Mouse (Mus musculus) kidney, embryonic 14.5 days (tissue): Measurements from ENCODE around the gene Gapdh. TPM values are rescaled to one million over a fixed set of nuclear protein-coding genes. Genes with fewer than 3 reads are reported as not detected.
A peak's percentile ranks its signal among the peaks of the same experiment; 100 is the strongest.

ENCODE experiments used
- ATAC-seq: fragments of 200-750 bp; cut with Nextera tagmentation; 2 replicates; pipeline ENCODE4 v1.8.0; 2017; ENCODE audit warnings: moderate number of reproducible peaks, mild to moderate bottlenecking, moderate TSS enrichment, moderate library complexity; ENCODE audit not compliant: low FRiP score, low TSS enrichment
- H3K27ac ChIP-seq: fragments of 300-500 bp; sonication (generic); 2 replicates; pipeline ENCODE4 v1.5.1; 2014; ENCODE audit warnings: low read depth, mild to moderate bottlenecking, low read length, moderate library complexity, mixed read lengths
- H3K27me3 ChIP-seq: fragments of 300-500 bp; sonication (generic); 2 replicates; pipeline ENCODE4 v1.6.1; 2014; ENCODE audit warnings: mild to moderate bottlenecking, low read length; ENCODE audit not compliant: control insufficient read depth, insufficient read depth
- H3K36me3 ChIP-seq: fragments of 300-500 bp; sonication (generic); 2 replicates; pipeline ENCODE4 v1.6.1; 2014; ENCODE audit warnings: low read length, mixed read lengths; ENCODE audit not compliant: control insufficient read depth, insufficient read depth
- H3K4me1 ChIP-seq: fragments of 300-500 bp; sonication (generic); 2 replicates; pipeline ENCODE4 v1.6.1; 2014; ENCODE audit warnings: low read length, mixed read lengths; ENCODE audit not compliant: control insufficient read depth, insufficient read depth
- H3K4me2 ChIP-seq: fragments of 300-500 bp; sonication (generic); replicated peaks from 2 replicates; pipeline ENCODE4 v1.6.1; 2014; ENCODE audit warnings: low read depth, mild to moderate bottlenecking, low read length
- H3K4me3 ChIP-seq: fragments of 300-500 bp; sonication (generic); 2 replicates; pipeline ENCODE4 v1.5.1; 2014; ENCODE audit warnings: mild to moderate bottlenecking, low read length
- H3K9ac ChIP-seq: fragments of 300-500 bp; sonication (generic); 2 replicates; pipeline ENCODE4 v1.6.1; 2014; ENCODE audit warnings: low read depth, mild to moderate bottlenecking, low read length, moderate library complexity
- H3K9me3 ChIP-seq: fragments of 300-500 bp; sonication (generic); 2 replicates; pipeline ENCODE4 v1.6.1; 2016; ENCODE audit warnings: low read length; ENCODE audit not compliant: control insufficient read depth
- WGBS: fragments of 180-500 bp; shearing (Covaris S2); extraction: QIAGEN DNeasy Blood & Tissue Kit; methylation state at CpG from one replicate; pipeline ENCODE4 v1.1.7; 2014; 5-methylcytosine and 5-hydroxymethylcytosine counted together
- polyA plus RNA-seq: library from polyadenylated mRNA; unstranded; fragments of >200 nt; fragmentation: Nextera tagmentation; extraction: Ambion mirVana; gene quantifications from 2 replicates; pipeline ENCODE4 v1.2.1, GENCODE M21; 2014

Gapdh gene
- polyA plus RNA-seq, 1 experiment from 2014 or later = 2,196 TPM

GRCm38 (mm10) chr6:125137002-125137671 lies 29.1 kb downstream of the Gapdh start:
- H3K9ac ChIP-seq = no peak overlapping the region
- no peaks in the 10 kb centered on the region for H3K27me3 ChIP-seq
- no peak overlapping the region for H3K4me3 ChIP-seq
- H3K36me3 ChIP-seq = peaks cover 87% of the 10 kb centered on the region
- 0 out of 2 replicates have a peak, but pooled peaks cover 5% of the 10 kb centered on the region for H3K4me1 ChIP-seq
- H3K27ac ChIP-seq = no peak overlapping the region
- whole genome bisulfite sequencing = 91% methylated on average over 19 of the region's 19 CpGs
- H3K4me2 ChIP-seq = no peak overlapping the region
- no peaks in the 10 kb centered on the region for H3K9me3 ChIP-seq
- ATAC-seq = no peak

GRCm38 (mm10) chr6:125132470-125132869 lies 33.8 kb downstream of the Gapdh start:
- H3K4me3 ChIP-seq = peak overlapping the region; percentile 73
- H3K27ac ChIP-seq = no peak overlapping the region
- peak overlapping the region; percentile 71 for H3K4me2 ChIP-seq
- H3K27me3 ChIP-seq = no peaks in the 10 kb centered on the region
- no peaks in the 10 kb centered on the region for H3K9me3 ChIP-seq
- 7% methylated on average over 11 of the region's 11 CpGs for WGBS
- H3K9ac ChIP-seq = peak overlapping the region; percentile 85
- 0 out of 2 replicates have a peak, but pooled peaks cover 5% of the 10 kb centered on the region for H3K4me1 ChIP-seq
- ATAC-seq = no peak
- peaks cover 74% of the 10 kb centered on the region for H3K36me3 ChIP-seq

GRCm38 (mm10) chr6:125131302-125132156 lies 34.7 kb downstream of the Gapdh start, which contains the start of gene Nop2:
Nop2 (plus strand) TSS chr6:125131909.
- peaks cover 75% of the 10 kb centered on the region for H3K36me3 ChIP-seq
- peak within 1 kb of the TSS; percentile 73 for H3K4me3 ChIP-seq
- WGBS = under 1% methylated on average over 65 of the region's 66 CpGs
- ATAC-seq = peak; percentile 94
- H3K27me3 ChIP-seq = no peaks in the 10 kb centered on the region
- H3K27ac ChIP-seq = peak within 1 kb of the TSS; percentile 89
- H3K4me1 ChIP-seq = 0 out of 2 replicates have a peak, but pooled peaks cover 5% of the 10 kb centered on the region
- H3K9ac ChIP-seq = peak within 1 kb of the TSS; percentile 85
- no peaks in the 10 kb centered on the region for H3K9me3 ChIP-seq
- peak within 1 kb of the TSS; percentile 71 for H3K4me2 ChIP-seq

- WGBS = 94% methylated on average over 20 of the region's 20 CpGs
- H3K36me3 ChIP-seq = peaks cover 76% of the 10 kb centered on the region
- ATAC-seq = no peak
Observed at GRCm38 (mm10) chr6:125129710-125130402, 36.4 kb downstream of the Gapdh start.

GRCm38 (mm10) chr6:125128724-125129123 lies 37.5 kb downstream of the Gapdh start:
- no peak for ATAC-seq
- H3K36me3 ChIP-seq = peaks cover 76% of the 10 kb centered on the region
- H3K4me1 ChIP-seq = 0 out of 2 replicates have a peak, but pooled peaks cover 5% of the 10 kb centered on the region
- H3K9me3 ChIP-seq = no peaks in the 10 kb centered on the region
- WGBS = 89% methylated on average over 12 of the region's 12 CpGs
- no peak overlapping the region for H3K27ac ChIP-seq
- no peak overlapping the region for H3K9ac ChIP-seq
- no peak overlapping the region for H3K4me3 ChIP-seq
- no peak overlapping the region for H3K4me2 ChIP-seq
- no peaks in the 10 kb centered on the region for H3K27me3 ChIP-seq

More at GRCm38 (mm10) chr6:125129710-125130402, 36.4 kb downstream of the Gapdh start:
- Histone ChIP-seq H3K4me1 (0 out of 2 replicates have a peak, but pooled peaks cover 5% of the 10 kb centered on the region), H3K27ac (no peak overlapping the region), H3K27me3 (no peaks in the 10 kb centered on the region), H3K9ac (no peak overlapping the region), H3K4me2 (no peak overlapping the region), H3K4me3 (no peak overlapping the region), H3K9me3 (no peaks in the 10 kb centered on the region)

- Histone ChIP-seq H3K4me2 (no peak overlapping the region), H3K27ac (no peak overlapping the region), H3K4me3 (no peak overlapping the region), H3K9me3 (no peaks in the 10 kb centered on the region), H3K36me3 (peaks cover 98% of the 10 kb centered on the region), H3K27me3 (no peaks in the 10 kb centered on the region), H3K9ac (no peak overlapping the region), H3K4me1 (no peaks in the 10 kb centered on the region)
- ATAC-seq = no peak
- WGBS = 94% methylated on average over 8 of the region's 8 CpGs
Observed at GRCm38 (mm10) chr6:125119387-125119786, 46.9 kb downstream of the Gapdh start.

GRCm38 (mm10) chr6:125112553-125112952 lies 53.7 kb downstream of the Gapdh start:
- WGBS = 95% methylated on average over 11 of the region's 11 CpGs
- no peak overlapping the region for H3K9ac ChIP-seq
- ATAC-seq = no peak
- no peak overlapping the region for H3K4me3 ChIP-seq
- no peaks in the 10 kb centered on the region; the same call in 1 of the 2 replicates for H3K9me3 ChIP-seq
- H3K4me2 ChIP-seq = no peak overlapping the region
- H3K4me1 ChIP-seq = no peaks in the 10 kb centered on the region
- H3K27ac ChIP-seq = no peak overlapping the region
- peaks cover 98% of the 10 kb centered on the region for H3K36me3 ChIP-seq
- H3K27me3 ChIP-seq = no peaks in the 10 kb centered on the region
